Mouse (Mus musculus): ENCODE measurements around the gene Fam208a. TPM values are rescaled to one million over a fixed set of nuclear protein-coding genes. Genes with fewer than 3 reads are reported as not detected.
A peak's percentile ranks its signal among the peaks of the same experiment; 100 is the strongest.

Fam208a gene
- total RNA-seq, 1 experiment = 51.8 TPM

DNA sequence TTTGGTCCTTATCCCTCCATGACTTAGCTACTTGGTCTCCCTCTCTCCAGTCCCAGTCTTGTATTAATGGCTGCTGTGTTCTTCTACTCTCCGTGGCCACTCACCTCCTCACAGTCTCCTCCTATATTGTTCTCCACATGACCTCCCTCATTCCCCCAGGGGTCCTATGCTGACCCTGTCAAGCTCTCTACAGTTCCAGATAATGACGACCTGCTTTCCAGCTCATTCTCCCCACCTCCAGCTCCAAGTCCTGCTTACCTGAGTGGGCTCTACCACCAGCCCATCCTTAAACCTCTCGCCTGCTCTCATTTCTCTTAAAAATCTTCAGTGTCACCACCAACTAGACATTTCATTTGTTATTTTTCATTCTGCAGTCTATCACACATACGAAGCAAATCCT lies 72.5 kb downstream of the Fam208a start:
- no peak for DNase-seq (ENCODE audit: low read depth, low spot score)
- H3K4me3 ChIP-seq (ENCODE audit: insufficient read depth in 1 of 2, low read depth in 1 of 2, low read length in 2 of 2, poor library complexity in 1 of 2, severe bottlenecking in 1 of 2) = no peak overlapping the region
- no peak overlapping the region for H3K9ac ChIP-seq (ENCODE audit: insufficient read depth, low read depth, low read length, poor library complexity, severe bottlenecking)
- in situ Hi-C loops (cut with MboI; ENCODE audit: low sequenced_read_pairs in 2 of 2, unreplicated experiment in 2 of 2) = no loop called here
- H3K27ac ChIP-seq (ENCODE audit: insufficient read depth, low read depth, low read length, poor library complexity, severe bottlenecking) = no peak overlapping the region
- peaks cover 0 to 2% of the 10 kb centered on the region in 2 experiments; a peak in 1 of 4 replicates for H3K4me1 ChIP-seq (ENCODE audit: control insufficient read depth in 2 of 2, insufficient read depth in 2 of 2, low read length in 2 of 2, poor library complexity in 1 of 2)
- H3K36me3 ChIP-seq (ENCODE audit: control insufficient read depth, insufficient read depth, low read length, poor library complexity, severe bottlenecking) = peaks cover 9% of the 10 kb centered on the region
- TF ChIP-seq MAFK (IDR thresholded peaks at IDR 0.05; ENCODE audit: insufficient read depth, low read depth, low read length) (no peak), ZNF384 (IDR thresholded peaks at IDR 0.05; ENCODE audit: low read depth, low read length) (no peak), HCFC1 (IDR thresholded peaks at IDR 0.05; ENCODE audit: borderline replicate concordance, insufficient read depth, low read length) (no peak)
- no peaks in the 10 kb centered on the region for H3K9me3 ChIP-seq (ENCODE audit: control insufficient read depth, insufficient read depth, low read depth, low read length)

DNA sequence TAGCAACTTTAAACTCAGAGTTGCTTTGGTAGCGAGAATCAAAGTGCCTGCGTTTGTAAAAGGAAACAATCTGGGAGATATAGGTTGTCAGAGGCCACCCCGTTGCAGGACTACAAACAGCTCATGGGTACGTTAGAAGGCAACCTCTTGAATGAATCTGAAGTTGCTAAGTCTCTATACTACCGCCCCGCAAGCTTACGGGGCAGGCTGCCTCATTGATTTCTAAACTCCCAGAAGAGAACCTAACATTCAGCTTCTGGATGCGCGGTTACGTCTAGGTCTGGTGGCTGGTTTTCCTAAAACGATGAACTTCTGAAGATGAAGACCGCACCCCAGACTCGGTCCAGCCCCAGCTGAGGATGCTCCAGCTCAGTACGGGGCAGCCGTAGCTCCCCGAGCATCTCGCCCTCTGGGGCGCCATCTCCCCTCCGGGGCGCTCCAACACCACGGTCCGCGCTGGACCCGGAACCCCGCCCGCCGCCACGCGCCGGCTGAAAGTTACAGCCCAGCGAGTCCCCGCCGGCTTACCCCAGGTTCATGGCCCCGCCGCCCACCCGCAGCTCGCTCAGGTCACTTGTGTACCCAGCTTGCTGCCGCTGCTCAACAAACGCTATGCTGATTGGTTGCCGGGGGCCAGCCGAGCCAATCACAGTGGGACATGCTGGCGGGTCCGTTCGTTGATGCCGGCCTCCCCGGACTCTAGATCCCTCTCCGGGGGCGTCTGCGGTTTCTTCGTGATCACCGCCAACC lies 79.4 kb downstream of the Fam208a start, which contains the start of gene Ccdc66:
Gene Ccdc66, minus strand, starts transcription at position 567 of the 750 bp plus-strand sequence.
- in situ Hi-C loops (cut with MboI; ENCODE audit: low sequenced_read_pairs in 2 of 2, unreplicated experiment in 2 of 2) = no loop called here
- 0 out of 2 replicates have a peak within 1 kb of the TSS, but pooled peaks have one; percentile 16 for H3K27ac ChIP-seq (ENCODE audit: insufficient read depth, low read depth, low read length, poor library complexity, severe bottlenecking)
- TF ChIP-seq HCFC1 (IDR thresholded peaks at IDR 0.05; ENCODE audit: borderline replicate concordance, insufficient read depth, low read length) (no peak; the same call in 1 of the 2 replicates), CHD2 (IDR thresholded peaks at IDR 0.05; ENCODE audit: low read depth, low read length) (peak; percentile 87; the same call in 1 of the 2 replicates)
- H3K36me3 ChIP-seq (ENCODE audit: control insufficient read depth, insufficient read depth, low read length, poor library complexity, severe bottlenecking) = no peaks in the 10 kb centered on the region
- peak within 1 kb of the TSS; percentile 81 for H3K9ac ChIP-seq (ENCODE audit: insufficient read depth, low read depth, low read length, poor library complexity, severe bottlenecking)
- H3K9me3 ChIP-seq (ENCODE audit: control insufficient read depth, insufficient read depth, low read depth, low read length) = no peaks in the 10 kb centered on the region
- H3K4me1 ChIP-seq (ENCODE audit: control insufficient read depth in 2 of 2, insufficient read depth in 2 of 2, low read length in 2 of 2, poor library complexity in 1 of 2) = no peaks in the 10 kb centered on the region; a peak in 2 of 4 replicates
- H3K4me3 ChIP-seq (ENCODE audit: insufficient read depth in 1 of 2, low read depth in 1 of 2, low read length in 2 of 2, poor library complexity in 1 of 2, severe bottlenecking in 1 of 2) = peak within 1 kb of the TSS; percentile 87 to 95
- DNase-seq (ENCODE audit: low read depth, low spot score) = peak; percentile 86

DNA sequence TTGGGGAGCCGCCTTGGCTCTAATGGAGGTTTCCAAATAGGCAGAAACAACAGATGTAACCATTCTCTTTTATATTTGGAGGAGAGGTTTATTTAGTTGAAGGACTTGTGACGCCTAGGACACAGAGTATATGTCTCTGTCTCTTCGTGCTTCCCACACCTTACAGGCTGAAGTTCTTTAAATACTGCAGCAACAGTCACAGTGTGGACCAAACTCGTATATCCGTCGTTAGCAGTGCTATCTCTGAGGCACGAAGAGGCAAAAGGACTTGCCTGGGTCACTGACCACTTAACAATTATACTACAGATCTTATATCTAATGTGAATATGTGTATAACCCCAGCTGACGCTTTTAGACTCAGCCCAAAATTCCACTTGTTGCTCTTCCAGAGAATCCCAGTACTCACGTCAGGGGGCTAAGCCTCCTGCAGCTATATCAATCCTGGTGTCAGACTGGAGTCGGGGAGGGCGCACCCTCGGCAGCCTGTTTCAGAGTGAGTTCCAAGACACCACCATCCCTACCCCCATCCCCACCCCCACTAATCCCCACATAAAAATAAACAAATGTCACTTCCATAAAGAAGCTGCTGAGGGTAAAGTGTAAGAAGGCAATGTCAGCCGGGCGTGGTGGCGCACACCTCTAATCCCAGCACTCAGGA lies 80.1 kb downstream of the Fam208a start:
- Histone ChIP-seq H3K9ac (ENCODE audit: insufficient read depth, low read depth, low read length, poor library complexity, severe bottlenecking) (peak overlapping the region; percentile 54), H3K4me3 (ENCODE audit: insufficient read depth in 1 of 2, low read depth in 1 of 2, low read length in 2 of 2, poor library complexity in 1 of 2, severe bottlenecking in 1 of 2) (peak overlapping the region; percentile 87 to 95), H3K9me3 (ENCODE audit: control insufficient read depth, insufficient read depth, low read depth, low read length) (no peaks in the 10 kb centered on the region), H3K27ac (ENCODE audit: insufficient read depth, low read depth, low read length, poor library complexity, severe bottlenecking) (no peak overlapping the region), H3K4me1 (ENCODE audit: control insufficient read depth in 2 of 2, insufficient read depth in 2 of 2, low read length in 2 of 2, poor library complexity in 1 of 2) (no peaks in the 10 kb centered on the region; a peak in 2 of 4 replicates), H3K36me3 (ENCODE audit: control insufficient read depth, insufficient read depth, low read length, poor library complexity, severe bottlenecking) (no peaks in the 10 kb centered on the region)
- no peak for TF ChIP-seq MAFK (IDR thresholded peaks at IDR 0.05; ENCODE audit: insufficient read depth, low read depth, low read length)
- TF ChIP-seq ZNF384 (IDR thresholded peaks at IDR 0.05; ENCODE audit: low read depth, low read length) = no peak
- TF ChIP-seq HCFC1 (IDR thresholded peaks at IDR 0.05; ENCODE audit: borderline replicate concordance, insufficient read depth, low read length) = no peak
- TF ChIP-seq CHD2 (IDR thresholded peaks at IDR 0.05; ENCODE audit: low read depth, low read length) = no peak
- TF ChIP-seq ZC3H11A (IDR thresholded peaks at IDR 0.05; ENCODE audit: borderline replicate concordance, low read depth, low read length) = no peak
- in situ Hi-C loops (cut with MboI; ENCODE audit: low sequenced_read_pairs in 2 of 2, unreplicated experiment in 2 of 2) = no loop called here
- DNase-seq (ENCODE audit: low read depth, low spot score) = no peak

DNA sequence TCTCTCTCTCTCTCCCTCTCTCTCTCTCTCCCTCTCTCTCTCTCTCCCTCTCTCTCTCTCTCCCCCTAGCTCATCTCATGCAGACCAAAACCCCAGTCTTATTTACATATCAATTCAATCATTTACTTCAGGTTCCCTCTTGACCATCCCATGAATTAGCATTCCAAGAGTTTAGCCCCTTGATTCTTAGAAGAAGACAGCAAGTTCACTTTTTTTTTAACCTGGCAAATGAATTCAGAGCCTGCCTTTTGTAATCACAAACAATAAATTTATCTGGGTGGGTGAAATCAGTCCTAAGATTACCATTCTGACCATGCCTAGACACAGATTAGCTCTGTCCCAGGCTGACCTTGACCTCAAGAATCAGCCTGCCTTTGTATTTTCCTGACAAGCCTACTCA lies 95.9 kb downstream of the Fam208a start:
- no peak overlapping the region for H3K4me3 ChIP-seq (ENCODE audit: insufficient read depth in 1 of 2, low read depth in 1 of 2, low read length in 2 of 2, poor library complexity in 1 of 2, severe bottlenecking in 1 of 2)
- no peak for DNase-seq (ENCODE audit: low read depth, low spot score)
- H3K9me3 ChIP-seq (ENCODE audit: control insufficient read depth, insufficient read depth, low read depth, low read length) = peaks cover 5% of the 10 kb centered on the region; the same call in 1 of the 2 replicates
- H3K27ac ChIP-seq (ENCODE audit: insufficient read depth, low read depth, low read length, poor library complexity, severe bottlenecking) = peak overlapping the region; percentile 5; the same call in 1 of the 2 replicates
- no peaks in the 10 kb centered on the region for H3K36me3 ChIP-seq (ENCODE audit: control insufficient read depth, insufficient read depth, low read length, poor library complexity, severe bottlenecking)
- no peak overlapping the region for H3K9ac ChIP-seq (ENCODE audit: insufficient read depth, low read depth, low read length, poor library complexity, severe bottlenecking)
- no peak for TF ChIP-seq HCFC1 (IDR thresholded peaks at IDR 0.05; ENCODE audit: borderline replicate concordance, insufficient read depth, low read length)
- TF ChIP-seq ZNF384 (IDR thresholded peaks at IDR 0.05; ENCODE audit: low read depth, low read length) = 0 out of 2 replicates have a peak, but pooled peaks have one; percentile 26
- H3K4me1 ChIP-seq (ENCODE audit: control insufficient read depth in 2 of 2, insufficient read depth in 2 of 2, low read length in 2 of 2, poor library complexity in 1 of 2) = no peaks in the 10 kb centered on the region
- in situ Hi-C loops (cut with MboI; ENCODE audit: low sequenced_read_pairs in 2 of 2, unreplicated experiment in 2 of 2) = no loop called here

Other genes starting within 250 kb of the Fam208a start
- 12.4 and 12.7 TPM in 2 replicates for gene Ccdc66, start 79.6 kb downstream of the Fam208a start, total RNA-seq (2012; rRNA removed)
- gene Erc2, start 193.6 kb downstream of the Fam208a start, total RNA-seq (2012; rRNA removed) = 9.1 and 11.2 TPM in 2 replicates

Measured in ES-E14 (cell line).